Mouse (Mus musculus) layer of hippocampus, postnatal 36 days (tissue): Measurements from ENCODE around the gene Evc. TPM values are rescaled to one million over a fixed set of nuclear protein-coding genes. Genes with fewer than 3 reads are reported as not detected.

Source experiments
- DNase-seq, 2 experiments: peaks; one replicate each; pipeline ENCODE4 v3.0.0; 2022
- total RNA-seq, 2 experiments: library from RNA; stranded (reverse); gene quantifications; 2 replicates each; pipeline ENCODE4 v1.2.3; 2021

Gene Evc
- total RNA-seq, 2 experiments from 2014 or later = 12.2 to 12.9 TPM

- DNase-seq = no peak
These were observed 95.5 kb downstream of the Evc start for GRCm38 (mm10) chr5:37241224-37241623.

DNA sequence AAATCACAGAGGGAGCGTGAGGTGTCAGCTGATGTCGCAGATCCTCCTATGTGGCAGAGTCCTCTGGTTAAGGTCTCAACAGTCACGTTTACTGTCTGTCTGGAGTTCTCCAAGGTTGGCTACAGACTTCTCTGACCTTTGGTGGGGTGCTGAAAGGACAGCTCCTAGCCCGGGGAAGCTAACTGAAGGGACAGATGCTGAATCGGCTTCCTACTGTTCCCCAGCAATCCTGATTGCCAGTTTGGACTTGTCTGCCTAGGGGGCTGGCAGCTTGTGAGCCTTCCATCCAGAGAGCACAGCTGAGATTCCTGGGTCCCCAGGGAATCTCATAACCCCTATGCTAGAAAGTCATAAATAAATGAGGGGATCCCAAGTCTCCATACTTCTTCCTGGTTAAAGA lies 96.1 kb downstream of the Evc start:
- DNase-seq = no peak

Other genes with a start within 250 kb of the Evc start
- gene Crmp1, start 95.0 kb downstream of the Evc start, total RNA-seq = 100 to 1,000 TPM; 239 to 241 TPM
- gene Evc2, start 1.6 kb upstream of the Evc start, total RNA-seq = 10 to 100 TPM; 24.9 to 28.1 TPM